Mouse (Mus musculus): Measurements from ENCODE around the gene Gm38431. TPM values are rescaled to one million over a fixed set of nuclear protein-coding genes. Genes with fewer than 3 reads are reported as not detected.
A peak's percentile ranks its signal among the peaks of the same experiment; 100 is the strongest.

Gm38431 gene
- polyA plus RNA-seq (2016; fragmentation: Nextera tagmentation; extraction: Ambion mirVana): 1.6 and 2.8 TPM in 2 replicates

DNA sequence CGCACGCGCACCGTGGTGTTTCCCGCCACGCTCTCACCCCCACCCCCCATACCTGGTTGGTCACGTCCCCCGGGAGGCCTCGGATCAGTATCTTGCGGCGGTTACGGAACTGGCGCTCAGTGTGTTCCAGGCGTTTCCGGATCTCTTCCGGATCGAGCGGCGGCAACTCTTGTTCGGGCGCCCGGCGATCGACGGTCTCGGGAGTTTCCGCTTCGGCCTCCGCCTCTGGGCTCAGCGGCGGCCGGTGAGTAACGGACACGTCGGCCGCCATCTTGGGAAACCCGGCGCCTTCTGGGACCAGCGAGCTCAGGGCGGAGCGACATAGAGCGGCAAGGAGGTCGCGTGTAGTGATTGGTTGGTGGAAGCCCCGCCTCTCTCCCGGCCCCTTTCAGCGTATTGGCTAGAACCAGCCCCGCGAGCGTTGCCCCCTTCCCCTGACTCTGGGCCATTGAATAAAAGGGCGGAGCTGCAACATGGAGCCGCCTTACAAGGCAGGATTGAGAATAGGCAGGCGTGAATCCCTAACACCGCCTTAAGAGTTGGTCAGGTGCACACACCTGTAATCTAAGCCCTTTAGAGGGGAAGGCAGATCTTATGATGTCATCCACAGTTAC is at the start of gene Gm38431, which contains the start of gene Raver1:
Gene Gm38431, minus strand, starts transcription at position 291 of the 614 bp plus-strand sequence.
Gene Raver1, minus strand, starts transcription at position 302 of the 614 bp plus-strand sequence.
- H3K27ac ChIP-seq: peak within 1 kb of the TSS; percentile 69
- H3K4me2 ChIP-seq (replicated peaks): peak within 1 kb of the TSS; percentile 90
- H3K9me3 ChIP-seq: no peaks in the 10 kb centered on the region
- WGBS: under 1% methylated on average over 54 of the region's 54 CpGs
- peaks cover 34% of the 10 kb centered on the region for H3K36me3 ChIP-seq
- no peaks in the 10 kb centered on the region for H3K27me3 ChIP-seq (replicated peaks)
- H3K4me3 ChIP-seq: peak within 1 kb of the TSS; percentile 64
- peaks cover 12% of the 10 kb centered on the region for H3K4me1 ChIP-seq
- peak; percentile 99 for ATAC-seq (ENCODE audit: low FRiP score, low read depth)
- H3K9ac ChIP-seq: peak within 1 kb of the TSS; percentile 65

DNA sequence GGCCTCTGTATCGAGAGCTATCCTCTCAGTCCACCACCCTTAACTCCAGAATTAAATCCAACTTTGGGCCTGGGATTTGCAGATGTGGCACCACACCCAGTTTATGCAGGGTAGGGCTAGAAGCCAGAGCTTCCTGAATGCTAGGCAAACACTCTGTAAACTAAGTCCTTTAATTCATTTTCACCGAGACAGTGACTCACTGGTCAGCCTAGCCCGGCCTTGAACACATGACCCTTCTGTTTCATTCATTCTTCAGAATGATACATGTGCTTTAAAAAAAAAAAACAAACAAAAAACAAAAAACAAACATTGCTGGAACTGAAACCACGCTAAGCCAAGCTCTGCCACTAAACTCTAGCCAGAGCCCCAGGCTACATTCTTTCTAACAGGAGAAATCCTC is 46.6 kb upstream of the Gm38431 start:
- WGBS: 87% methylated on average over 4 of the region's 4 CpGs
- no peak for ATAC-seq (ENCODE audit: low FRiP score, low read depth)
- Histone ChIP-seq H3K4me3 (no peak overlapping the region), H3K27me3 (replicated peaks) (no peaks in the 10 kb centered on the region), H3K36me3 (peaks cover 64% of the 10 kb centered on the region), H3K4me1 (no peaks in the 10 kb centered on the region), H3K27ac (no peak overlapping the region), H3K9ac (no peak overlapping the region), H3K4me2 (replicated peaks) (no peak overlapping the region), H3K9me3 (no peaks in the 10 kb centered on the region)

DNA sequence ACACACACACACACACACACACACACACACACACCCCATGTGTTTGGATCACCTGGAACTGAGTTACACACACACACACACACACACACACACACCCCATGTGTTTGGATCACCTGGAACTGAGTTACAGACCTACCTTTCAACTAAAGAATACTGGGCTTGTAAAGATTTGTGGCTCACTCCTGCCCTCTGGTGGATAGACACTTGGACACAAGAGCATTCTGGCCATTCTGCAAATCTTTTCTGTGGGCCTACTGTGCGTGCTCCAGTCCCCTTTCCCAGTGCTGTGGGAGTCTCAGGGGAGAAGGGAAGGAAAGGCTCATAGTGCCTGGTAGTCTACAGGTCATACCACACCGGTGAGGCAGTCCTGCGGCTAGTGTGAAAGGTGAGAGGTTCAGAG is 45.4 kb upstream of the Gm38431 start:
- H3K36me3 ChIP-seq: peaks cover 52% of the 10 kb centered on the region
- no peaks in the 10 kb centered on the region for H3K27me3 ChIP-seq (replicated peaks)
- no peak overlapping the region for H3K4me2 ChIP-seq (replicated peaks)
- no peak overlapping the region for H3K27ac ChIP-seq
- no peaks in the 10 kb centered on the region for H3K4me1 ChIP-seq
- H3K4me3 ChIP-seq: no peak overlapping the region
- H3K9ac ChIP-seq: no peak overlapping the region
- WGBS: 45% methylated on average over 3 of the region's 3 CpGs
- no peak for ATAC-seq (ENCODE audit: low FRiP score, low read depth)
- no peaks in the 10 kb centered on the region for H3K9me3 ChIP-seq

DNA sequence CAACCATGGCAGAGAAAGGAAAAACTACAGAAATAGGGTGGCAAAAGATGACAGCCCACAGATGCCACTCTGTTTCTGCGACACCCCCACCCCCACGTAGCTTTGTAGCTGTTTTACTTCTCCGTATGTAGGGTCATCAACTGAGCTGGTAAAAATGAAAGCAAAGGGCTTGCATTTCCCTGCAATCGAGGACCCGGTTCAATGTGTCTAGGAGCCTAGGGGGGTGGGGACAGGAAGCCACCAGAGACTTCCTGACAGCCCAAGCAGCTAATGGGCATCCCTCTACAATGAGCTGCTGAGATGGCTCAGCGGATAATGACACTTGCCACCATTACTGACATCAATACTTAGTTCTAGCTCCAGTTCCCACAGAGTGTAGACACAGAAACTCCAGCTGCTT is 44.6 kb upstream of the Gm38431 start:
- Histone ChIP-seq H3K4me3 (no peak overlapping the region), H3K4me1 (no peaks in the 10 kb centered on the region), H3K4me2 (replicated peaks) (no peak overlapping the region), H3K9ac (no peak overlapping the region), H3K27me3 (replicated peaks) (no peaks in the 10 kb centered on the region), H3K27ac (no peak overlapping the region), H3K36me3 (peaks cover 44% of the 10 kb centered on the region), H3K9me3 (no peaks in the 10 kb centered on the region)
- 93% methylated on average over 6 of the region's 6 CpGs for WGBS
- ATAC-seq (ENCODE audit: low FRiP score, low read depth): no peak

DNA sequence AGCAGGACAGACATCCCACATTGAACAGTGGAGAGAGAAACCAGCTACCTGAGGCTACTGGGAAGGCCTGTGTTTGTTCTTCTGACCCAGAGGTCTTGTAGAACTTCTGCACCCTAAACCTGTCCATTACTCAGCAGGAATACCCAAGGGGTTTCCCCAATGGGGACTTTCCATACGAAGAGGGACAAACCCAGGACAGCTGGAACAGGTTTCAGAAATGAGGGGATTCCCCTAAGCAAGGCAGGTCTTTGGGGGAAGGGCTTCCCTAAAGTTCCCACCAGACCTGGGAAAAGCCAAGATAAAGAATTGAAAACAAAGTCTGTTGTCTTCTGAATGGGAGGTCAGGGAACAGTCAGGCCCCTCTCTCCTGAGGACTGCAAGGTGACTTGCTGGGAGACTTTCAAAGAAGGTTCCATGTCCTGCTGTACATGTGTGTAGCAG is 44.2 kb upstream of the Gm38431 start:
- no peak overlapping the region for H3K4me2 ChIP-seq (replicated peaks)
- H3K4me1 ChIP-seq: no peaks in the 10 kb centered on the region
- H3K9me3 ChIP-seq: no peaks in the 10 kb centered on the region
- H3K27ac ChIP-seq: no peak overlapping the region
- no peak overlapping the region for H3K9ac ChIP-seq
- WGBS: 71% methylated on average over 1 of the region's 1 CpGs
- no peak for ATAC-seq (ENCODE audit: low FRiP score, low read depth)
- peaks cover 39% of the 10 kb centered on the region for H3K36me3 ChIP-seq
- no peaks in the 10 kb centered on the region for H3K27me3 ChIP-seq (replicated peaks)
- H3K4me3 ChIP-seq: no peak overlapping the region

DNA sequence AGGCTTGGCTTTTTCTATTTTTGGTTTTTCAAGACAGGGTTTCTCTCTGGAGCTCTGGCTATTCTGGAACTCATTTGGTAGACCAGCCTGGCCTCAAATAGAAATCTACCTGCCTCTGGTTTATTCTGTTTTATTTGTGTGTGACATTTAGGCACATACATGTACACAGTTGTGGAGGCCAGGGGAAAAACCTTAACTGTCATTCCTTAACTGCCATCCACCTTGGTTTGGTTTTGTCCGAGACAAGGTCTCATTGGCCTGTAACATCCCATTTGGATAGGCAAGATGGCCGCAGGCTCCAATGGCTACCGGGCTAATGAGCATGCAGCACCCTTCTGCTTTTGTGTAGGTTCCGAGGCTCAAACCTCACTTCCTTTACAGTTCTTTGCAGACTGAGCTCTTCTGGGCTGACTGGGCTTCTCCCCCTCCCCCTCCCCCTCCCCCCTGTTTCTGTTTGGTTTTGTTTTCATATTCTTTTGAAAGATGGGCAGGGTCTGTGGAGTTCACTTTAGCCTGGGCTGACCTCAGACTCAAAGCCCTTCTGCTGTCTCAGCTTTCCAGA is 43.6 kb upstream of the Gm38431 start:
- Histone ChIP-seq H3K4me3 (no peak overlapping the region), H3K27ac (no peak overlapping the region), H3K4me1 (peaks cover 3% of the 10 kb centered on the region; the same call in 1 of the 2 replicates), H3K36me3 (peaks cover 34% of the 10 kb centered on the region), H3K9me3 (no peaks in the 10 kb centered on the region), H3K4me2 (replicated peaks) (no peak overlapping the region), H3K27me3 (replicated peaks) (no peaks in the 10 kb centered on the region), H3K9ac (no peak overlapping the region)
- WGBS: 80% methylated on average over 4 of the region's 4 CpGs
- ATAC-seq (ENCODE audit: low FRiP score, low read depth): no peak

DNA sequence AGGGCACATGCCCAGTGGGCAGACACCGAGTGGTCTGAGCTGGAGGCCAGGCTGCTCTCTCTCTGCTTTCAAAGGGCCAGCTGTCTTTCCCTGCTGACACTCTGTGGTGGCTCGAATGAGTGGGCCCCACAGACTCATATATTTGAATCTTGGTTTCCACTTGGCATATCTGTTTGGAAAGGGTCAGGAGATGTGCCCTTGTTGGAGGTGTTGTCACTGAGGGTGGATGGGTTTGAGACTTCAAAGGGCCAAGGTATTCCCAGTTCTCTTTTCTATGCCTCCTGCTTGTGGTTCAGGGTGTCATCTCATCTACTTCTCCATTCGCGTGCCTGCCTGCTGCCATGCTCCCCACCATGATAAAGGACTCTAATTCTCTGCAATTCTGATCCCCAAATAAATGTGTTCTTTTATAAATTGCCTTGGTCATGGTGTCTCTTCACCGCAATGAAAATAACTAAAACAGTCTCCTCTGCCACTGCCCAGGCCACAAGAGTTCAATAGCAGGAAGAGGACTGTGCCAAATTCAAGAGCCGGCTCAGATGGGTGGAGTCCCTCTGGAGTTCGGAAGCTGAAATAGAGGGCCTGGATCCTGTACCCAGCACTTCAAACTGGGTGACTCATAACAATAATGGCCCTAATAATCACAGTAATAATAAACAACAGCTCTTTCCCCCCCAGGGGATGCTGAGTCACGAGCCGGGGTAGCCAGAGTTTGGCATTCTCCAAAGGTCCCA is 43.0 kb upstream of the Gm38431 start:
- Histone ChIP-seq H3K9me3 (no peaks in the 10 kb centered on the region), H3K36me3 (peaks cover 27% of the 10 kb centered on the region), H3K4me1 (peaks cover 4% of the 10 kb centered on the region), H3K4me2 (replicated peaks) (no peak overlapping the region), H3K27me3 (replicated peaks) (no peaks in the 10 kb centered on the region), H3K27ac (no peak overlapping the region), H3K4me3 (no peak overlapping the region), H3K9ac (no peak overlapping the region)
- no peak for ATAC-seq (ENCODE audit: low FRiP score, low read depth)
- WGBS: 81% methylated on average over 9 of the region's 9 CpGs

DNA sequence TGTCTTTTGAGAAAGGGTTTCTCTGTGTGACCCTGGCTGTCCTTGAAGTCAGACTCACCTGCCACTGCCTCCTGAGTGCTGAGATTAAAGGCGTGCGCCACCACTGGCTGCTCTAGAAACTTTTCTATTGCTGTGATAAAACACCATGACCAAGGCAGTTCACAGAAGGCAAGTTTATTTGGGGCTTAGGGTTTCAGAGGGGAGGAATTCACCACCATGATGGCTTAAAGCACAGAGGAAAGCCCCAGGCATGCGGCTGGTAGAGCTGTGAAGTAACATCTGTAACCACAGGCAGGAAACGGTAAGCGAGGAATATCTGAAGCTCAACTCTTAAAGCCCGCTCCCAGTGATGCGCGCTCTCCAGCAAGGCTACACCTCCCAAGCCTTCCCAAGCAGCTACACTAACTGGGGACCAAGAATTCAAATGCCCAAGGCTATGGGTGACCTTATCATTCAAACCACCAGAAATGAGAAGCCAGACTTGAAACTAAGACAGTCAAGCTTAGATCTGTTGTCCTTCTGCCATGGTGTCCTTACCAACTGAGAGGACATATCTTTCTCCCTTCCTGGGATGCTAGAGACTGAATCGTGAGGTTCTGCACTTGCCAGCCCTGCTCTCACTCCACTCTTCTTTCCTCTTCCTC is 41.4 kb upstream of the Gm38431 start:
- no peak for ATAC-seq (ENCODE audit: low FRiP score, low read depth)
- peaks cover 13% of the 10 kb centered on the region for H3K36me3 ChIP-seq

DNA sequence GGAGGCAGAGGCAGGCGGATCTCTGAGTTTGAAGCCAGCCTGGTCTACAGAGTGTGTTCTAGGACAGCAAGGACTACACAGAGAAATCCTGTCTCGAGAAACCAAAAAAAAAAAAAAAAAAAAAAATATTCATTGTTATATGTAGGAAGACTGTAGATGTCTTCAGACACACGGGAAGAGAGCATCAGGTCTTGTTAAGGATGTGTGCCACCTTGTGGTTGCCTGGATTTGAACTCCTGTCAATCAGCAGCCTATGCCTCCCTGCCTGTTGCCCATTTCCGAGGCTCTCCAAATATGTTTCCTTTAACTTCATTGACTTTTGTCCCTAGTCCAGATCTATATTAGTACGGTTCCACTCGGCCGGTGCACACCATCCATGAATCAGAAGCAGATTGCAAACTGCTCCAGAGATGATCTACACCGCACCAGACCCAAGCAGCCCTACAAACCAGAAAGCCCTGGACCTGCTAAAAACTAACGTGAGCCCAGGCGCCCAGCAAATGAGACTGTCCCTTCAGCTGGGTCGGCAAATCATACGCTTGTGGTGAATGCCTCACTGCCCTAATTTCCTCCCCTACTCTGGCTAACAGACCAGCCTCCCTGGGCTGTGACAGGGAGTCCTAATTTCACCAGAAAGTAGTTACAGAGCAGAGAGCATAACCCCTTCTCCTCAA is 40.4 kb upstream of the Gm38431 start:
- WGBS: 90% methylated on average over 12 of the region's 12 CpGs
- H3K9me3 ChIP-seq: no peaks in the 10 kb centered on the region
- H3K36me3 ChIP-seq: peaks cover 4% of the 10 kb centered on the region; the same call in 1 of the 2 replicates
- no peak overlapping the region for H3K4me3 ChIP-seq
- ATAC-seq (ENCODE audit: low FRiP score, low read depth): no peak
- no peaks in the 10 kb centered on the region for H3K27me3 ChIP-seq (replicated peaks)
- H3K27ac ChIP-seq: no peak overlapping the region
- H3K4me2 ChIP-seq (replicated peaks): no peak overlapping the region
- peaks cover 4% of the 10 kb centered on the region for H3K4me1 ChIP-seq
- H3K9ac ChIP-seq: no peak overlapping the region

More for the DNA sequence above, 41.4 kb upstream of the Gm38431 start:
- 83% methylated on average over 9 of the region's 9 CpGs for WGBS
- H3K4me2 ChIP-seq (replicated peaks): no peak overlapping the region
- H3K27me3 ChIP-seq (replicated peaks): no peaks in the 10 kb centered on the region
- no peak overlapping the region for H3K9ac ChIP-seq
- no peak overlapping the region for H3K27ac ChIP-seq
- no peak overlapping the region for H3K4me3 ChIP-seq
- no peaks in the 10 kb centered on the region for H3K9me3 ChIP-seq
- peaks cover 4% of the 10 kb centered on the region for H3K4me1 ChIP-seq

DNA sequence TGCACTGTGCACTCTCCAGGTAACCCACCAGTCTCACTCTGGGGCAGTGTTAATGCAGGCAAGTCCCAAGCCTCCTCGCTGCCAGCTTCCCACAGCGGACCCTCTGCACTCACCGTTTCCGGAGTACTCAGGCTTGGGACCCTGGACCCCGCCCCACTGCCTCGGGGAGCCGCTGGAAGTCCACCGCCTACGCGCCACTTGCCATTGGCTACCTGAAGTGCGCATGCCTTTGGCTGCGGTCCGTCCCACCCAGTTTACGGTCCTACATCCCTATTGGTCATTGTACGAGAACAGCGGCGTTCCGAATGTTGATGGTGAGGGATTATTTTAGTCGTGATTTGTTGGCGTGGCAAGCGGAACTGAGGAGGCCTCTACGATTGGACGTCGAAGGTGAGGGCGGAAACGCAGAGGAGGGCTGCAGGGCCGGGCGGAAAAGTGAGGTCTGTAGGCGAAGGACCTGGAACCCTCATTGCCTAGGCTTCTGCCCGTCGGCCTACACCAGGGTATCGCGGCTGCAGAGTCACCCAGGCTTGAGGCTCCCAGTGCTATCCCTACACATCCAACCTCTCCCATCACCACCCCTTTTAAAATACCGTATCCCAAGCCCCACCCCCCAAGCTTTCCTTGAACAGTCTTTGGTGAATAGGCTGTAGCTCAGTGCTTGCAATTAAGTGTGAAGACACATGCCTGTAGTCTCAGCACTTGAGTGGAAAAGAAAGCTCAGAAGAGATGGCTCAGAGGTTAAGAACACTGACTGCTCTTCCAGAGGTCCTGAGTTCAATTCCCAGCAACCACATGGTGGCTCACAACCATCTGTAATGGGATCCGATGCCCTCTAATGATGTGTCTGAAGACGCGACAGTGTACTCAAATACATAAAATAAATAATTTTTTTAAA is 39.5 kb upstream of the Gm38431 start, which contains the start of gene Tyk2:
Gene Tyk2, minus strand, starts transcription at position 185 of the 898 bp plus-strand sequence.
- Histone ChIP-seq H3K9ac (peak within 1 kb of the TSS; percentile 57), H3K27ac (no peak within 1 kb of the TSS), H3K36me3 (peaks cover 8% of the 10 kb centered on the region), H3K27me3 (replicated peaks) (no peaks in the 10 kb centered on the region), H3K4me2 (replicated peaks) (peak within 1 kb of the TSS; percentile 73), H3K4me3 (peak within 1 kb of the TSS; percentile 49), H3K9me3 (no peaks in the 10 kb centered on the region), H3K4me1 (peaks cover 4% of the 10 kb centered on the region)
- WGBS: 6% methylated on average over 37 of the region's 37 CpGs
- ATAC-seq (ENCODE audit: low FRiP score, low read depth): peak; percentile 96

DNA sequence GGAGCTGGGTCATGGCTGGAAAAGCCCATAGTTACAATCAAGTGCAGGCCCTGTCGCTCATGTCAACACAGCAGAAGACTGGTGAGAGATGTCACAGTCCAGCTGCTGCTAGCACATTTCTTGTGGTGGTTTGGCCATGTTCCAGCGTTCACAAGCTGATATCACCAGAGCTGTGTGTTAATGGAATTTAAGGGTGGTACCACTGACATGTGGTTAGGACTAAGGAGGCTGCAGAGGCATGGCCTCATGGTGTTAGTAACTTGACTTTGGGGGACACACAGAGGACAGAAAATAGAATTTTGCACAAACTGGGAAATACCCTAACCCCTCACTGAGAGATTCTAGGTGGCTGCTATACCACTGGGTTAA is 34.4 kb upstream of the Gm38431 start:
- peaks cover 36% of the 10 kb centered on the region for H3K36me3 ChIP-seq
- ATAC-seq (ENCODE audit: low FRiP score, low read depth): no peak
- WGBS: 89% methylated on average over 2 of the region's 2 CpGs

More for the DNA sequence above, 34.4 kb upstream of the Gm38431 start:
- H3K27me3 ChIP-seq (replicated peaks): no peaks in the 10 kb centered on the region
- no peaks in the 10 kb centered on the region for H3K9me3 ChIP-seq
- H3K4me2 ChIP-seq (replicated peaks): no peak overlapping the region
- H3K9ac ChIP-seq: no peak overlapping the region
- H3K4me1 ChIP-seq: peaks cover 4% of the 10 kb centered on the region
- no peak overlapping the region for H3K4me3 ChIP-seq
- H3K27ac ChIP-seq: no peak overlapping the region
